Mouse (Mus musculus) spleen, postnatal 14 days (tissue): ENCODE data around the gene Gm15217.

Source experiments
- DNase-seq, 2 experiments: peaks; one replicate each; pipeline ENCODE4 v3.0.0; 2021 to 2022; ENCODE audit warnings: low spot score in 2 of 2

Gm15217 gene

GRCm38 (mm10) chr14:46391621-46392170, 12.5 kb downstream of the Gm15217 start:
- DNase-seq: no peak

GRCm38 (mm10) chr14:46398091-46398695, 19.0 kb downstream of the Gm15217 start:
- no peak for DNase-seq

GRCm38 (mm10) chr14:46399925-46400324, 20.7 kb downstream of the Gm15217 start:
- DNase-seq: no peak

- DNase-seq: no peak
These were observed 29.1 kb downstream of the Gm15217 start for GRCm38 (mm10) chr14:46408319-46408718.

- no peak for DNase-seq
These were observed 29.8 kb downstream of the Gm15217 start for GRCm38 (mm10) chr14:46409016-46409415.

- no peak for DNase-seq
These were observed 31.4 kb downstream of the Gm15217 start for GRCm38 (mm10) chr14:46410557-46411120.

GRCm38 (mm10) chr14:46412497-46413000, 33.3 kb downstream of the Gm15217 start:
- no peak for DNase-seq

- DNase-seq: no peak
These were observed 39.3 kb downstream of the Gm15217 start for GRCm38 (mm10) chr14:46418371-46419097.

- no peak for DNase-seq
These were observed 40.1 kb downstream of the Gm15217 start for GRCm38 (mm10) chr14:46419269-46419668.

- no peak for DNase-seq
These were observed 42.6 kb downstream of the Gm15217 start for GRCm38 (mm10) chr14:46421823-46422222.

- DNase-seq: no peak
These were observed 48.0 kb downstream of the Gm15217 start for GRCm38 (mm10) chr14:46427251-46427650.

- DNase-seq: no peak
These were observed 51.0 kb downstream of the Gm15217 start for GRCm38 (mm10) chr14:46430231-46430630.
